Mouse (Mus musculus) limb, embryonic 10.5 days (tissue): ENCODE data around the gene Akap12. TPM values are rescaled to one million over a fixed set of nuclear protein-coding genes. Genes with fewer than 3 reads are reported as not detected.

ENCODE experiments used
- DNase-seq: peaks from one replicate; pipeline ENCODE4 v3.0.0-alpha.2; 2017; ENCODE audit warnings: low spot score
- H3K27ac ChIP-seq: fragments of 300-500 bp; sonication (generic); 2 replicates; pipeline ENCODE4 v1.5.1; 2016; ENCODE audit warnings: mild to moderate bottlenecking
- H3K27me3 ChIP-seq: fragments of 300-500 bp; sonication (generic); 2 replicates; pipeline ENCODE4 v1.6.1; 2016; ENCODE audit warnings: low read depth, mild to moderate bottlenecking; ENCODE audit not compliant: poor library complexity, severe bottlenecking
- H3K36me3 ChIP-seq: fragments of 300-500 bp; sonication (generic); 2 replicates; pipeline ENCODE4 v1.6.1; 2016; ENCODE audit warnings: mild to moderate bottlenecking, moderate library complexity
- H3K4me1 ChIP-seq: fragments of 300-500 bp; sonication (generic); 2 replicates; pipeline ENCODE4 v1.6.1; 2016
- H3K4me3 ChIP-seq: fragments of 300-500 bp; sonication (generic); 2 replicates; pipeline ENCODE4 v1.5.1; 2016; ENCODE audit warnings: mild to moderate bottlenecking, moderate library complexity
- H3K9me3 ChIP-seq: fragments of 300-500 bp; sonication (generic); replicated peaks from 2 replicates; pipeline ENCODE4 v1.6.1; 2016; ENCODE audit warnings: mild to moderate bottlenecking
- WGBS: fragments of 180-500 bp; shearing (Covaris S2); methylation state at CpG from one replicate; pipeline ENCODE4 v1.1.7; 2016; 5-methylcytosine and 5-hydroxymethylcytosine counted together
- polyA plus RNA-seq: library from polyadenylated mRNA; unstranded; fragments of >200 nt; fragmentation: Nextera tagmentation; extraction: Ambion mirVana; gene quantifications from 2 replicates; pipeline ENCODE4 v1.2.1, GENCODE M21; 2016

The Akap12 gene
- polyA plus RNA-seq, 1 experiment from 2014 or later: 9.0 TPM

DNA sequence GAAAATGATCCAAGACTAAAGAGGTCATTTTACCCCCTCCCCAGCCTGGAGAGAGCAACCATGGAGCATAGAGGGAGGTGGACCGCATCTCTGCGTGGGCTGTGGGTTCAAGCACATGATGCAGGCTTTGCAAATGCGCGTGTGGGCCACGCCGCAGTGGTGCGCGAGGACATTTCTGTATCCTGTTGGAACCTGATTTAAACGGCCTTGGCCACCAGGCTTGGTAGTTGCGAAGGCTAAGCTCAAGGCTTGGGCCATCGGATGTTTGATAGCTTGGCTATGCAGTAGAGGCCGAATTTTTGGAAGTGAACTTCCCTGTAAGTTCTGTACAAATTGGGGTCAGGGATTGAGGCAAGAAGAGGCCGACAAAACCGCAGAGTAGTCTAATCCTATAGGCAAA is 81.4 kb downstream of the Akap12 start:
- Histone ChIP-seq H3K36me3 (no peaks in the 10 kb centered on the region), H3K4me1 (peaks cover 10% of the 10 kb centered on the region), H3K27ac (no peak overlapping the region), H3K4me3 (no peak overlapping the region), H3K9me3 (no peaks in the 10 kb centered on the region), H3K27me3 (no peaks in the 10 kb centered on the region)
- WGBS: 97% methylated on average over 14 of the region's 14 CpGs
- no peak for DNase-seq

DNA sequence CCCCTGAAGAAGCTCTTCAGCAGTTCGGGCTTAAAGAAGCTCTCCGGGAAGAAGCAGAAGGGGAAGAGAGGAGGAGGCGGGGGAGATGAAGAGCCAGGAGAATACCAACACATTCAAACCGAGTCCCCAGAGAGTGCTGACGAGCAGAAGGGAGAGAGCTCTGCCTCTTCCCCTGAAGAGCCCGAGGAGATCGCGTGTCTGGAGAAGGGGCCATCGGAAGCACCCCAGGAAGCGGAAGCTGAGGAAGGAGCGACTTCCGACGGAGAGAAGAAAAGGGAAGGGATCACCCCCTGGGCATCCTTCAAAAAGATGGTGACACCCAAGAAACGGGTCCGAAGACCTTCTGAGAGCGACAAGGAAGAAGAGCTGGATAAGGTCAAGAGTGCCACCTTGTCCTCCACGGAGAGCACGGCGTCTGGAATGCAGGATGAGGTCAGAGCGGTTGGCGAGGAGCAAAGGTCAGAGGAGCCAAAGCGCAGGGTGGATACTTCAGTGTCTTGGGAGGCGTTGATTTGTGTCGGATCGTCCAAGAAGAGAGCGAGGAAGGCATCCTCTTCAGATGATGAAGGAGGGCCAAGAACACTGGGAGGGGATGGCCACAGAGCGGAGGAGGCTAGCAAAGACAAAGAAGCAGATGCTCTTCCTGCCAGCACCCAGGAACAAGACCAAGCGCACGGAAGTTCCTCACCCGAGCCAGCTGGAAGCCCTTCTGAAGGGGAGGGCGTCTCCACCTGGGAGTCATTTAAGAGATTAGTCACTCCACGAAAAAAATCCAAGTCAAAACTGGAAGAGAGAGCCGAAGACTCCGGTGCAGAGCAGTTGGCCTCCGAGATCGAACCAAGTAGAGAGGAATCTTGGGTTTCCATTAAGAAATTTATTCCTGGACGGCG is 88.4 kb downstream of the Akap12 start:
- 91% methylated on average over 38 of the region's 38 CpGs for WGBS
- Histone ChIP-seq H3K27me3 (no peaks in the 10 kb centered on the region), H3K36me3 (0 out of 2 replicates have a peak, but pooled peaks cover 16% of the 10 kb centered on the region), H3K27ac (no peak overlapping the region), H3K9me3 (no peaks in the 10 kb centered on the region), H3K4me3 (no peak overlapping the region), H3K4me1 (no peaks in the 10 kb centered on the region)
- no peak for DNase-seq

DNA sequence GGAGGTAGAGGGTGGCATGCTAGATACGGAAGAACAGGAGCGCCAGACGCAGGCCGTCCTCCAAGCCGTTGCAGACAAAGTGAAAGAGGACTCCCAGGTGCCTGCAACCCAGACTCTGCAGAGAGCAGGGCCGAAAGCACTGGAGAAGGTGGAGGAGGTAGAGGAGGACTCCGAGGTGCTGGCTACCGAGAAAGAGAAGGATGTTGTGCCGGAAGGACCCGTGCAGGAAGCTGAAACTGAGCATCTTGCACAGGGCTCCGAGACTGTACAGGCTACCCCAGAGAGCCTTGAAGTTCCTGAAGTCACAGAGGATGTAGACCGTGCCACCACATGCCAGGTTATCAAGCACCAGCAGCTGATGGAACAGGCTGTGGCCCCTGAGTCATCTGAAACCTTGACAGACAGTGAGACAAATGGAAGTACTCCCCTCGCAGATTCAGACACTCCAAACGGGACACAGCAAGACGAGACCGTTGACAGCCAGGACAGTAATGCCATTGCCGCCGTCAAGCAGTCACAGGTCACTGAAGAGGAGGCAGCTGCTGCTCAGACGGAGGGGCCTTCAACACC is 89.8 kb downstream of the Akap12 start:
- H3K4me1 ChIP-seq: no peaks in the 10 kb centered on the region
- 0 out of 2 replicates have a peak, but pooled peaks cover 16% of the 10 kb centered on the region for H3K36me3 ChIP-seq
- H3K27ac ChIP-seq: no peak overlapping the region
- no peak for DNase-seq
- H3K4me3 ChIP-seq: no peak overlapping the region
- 91% methylated on average over 19 of the region's 19 CpGs for WGBS
- H3K27me3 ChIP-seq: no peaks in the 10 kb centered on the region
- H3K9me3 ChIP-seq: no peaks in the 10 kb centered on the region

DNA sequence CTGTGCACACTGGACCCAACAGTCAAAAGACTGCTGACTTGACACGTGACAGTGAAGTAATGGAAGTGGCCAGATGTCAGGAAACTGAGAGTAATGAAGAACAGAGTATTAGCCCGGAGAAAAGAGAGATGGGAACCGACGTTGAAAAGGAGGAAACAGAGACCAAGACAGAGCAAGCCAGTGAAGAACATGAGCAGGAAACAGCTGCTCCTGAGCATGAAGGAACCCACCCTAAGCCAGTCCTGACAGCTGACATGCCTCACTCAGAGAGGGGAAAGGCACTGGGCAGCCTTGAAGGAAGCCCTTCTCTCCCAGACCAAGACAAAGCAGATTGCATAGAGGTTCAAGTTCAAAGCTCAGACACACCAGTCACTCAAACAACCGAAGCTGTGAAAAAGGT is 90.5 kb downstream of the Akap12 start:
- WGBS: 87% methylated on average over 5 of the region's 5 CpGs
- Histone ChIP-seq H3K4me3 (no peak overlapping the region), H3K9me3 (no peaks in the 10 kb centered on the region), H3K4me1 (no peaks in the 10 kb centered on the region), H3K36me3 (0 out of 2 replicates have a peak, but pooled peaks cover 16% of the 10 kb centered on the region), H3K27ac (no peak overlapping the region), H3K27me3 (no peaks in the 10 kb centered on the region)
- no peak for DNase-seq

DNA sequence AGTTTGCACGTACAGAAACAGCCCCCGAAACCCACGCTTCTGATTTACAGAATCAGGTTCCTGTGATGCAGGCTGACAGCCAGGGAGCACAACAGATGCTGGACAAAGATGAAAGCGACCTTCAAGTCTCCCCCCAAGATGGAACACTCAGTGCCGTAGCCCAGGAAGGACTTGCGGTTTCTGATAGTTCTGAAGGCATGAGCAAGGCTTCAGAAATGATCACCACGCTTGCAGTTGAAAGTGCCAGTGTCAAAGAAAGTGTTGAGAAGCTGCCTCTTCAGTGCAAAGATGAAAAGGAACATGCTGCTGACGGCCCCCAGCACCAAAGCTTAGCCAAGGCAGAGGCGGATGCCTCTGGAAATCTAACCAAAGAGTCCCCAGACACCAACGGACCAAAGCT is 91.3 kb downstream of the Akap12 start:
- Histone ChIP-seq H3K9me3 (no peaks in the 10 kb centered on the region), H3K36me3 (0 out of 2 replicates have a peak, but pooled peaks cover 16% of the 10 kb centered on the region), H3K4me1 (no peaks in the 10 kb centered on the region), H3K4me3 (no peak overlapping the region), H3K27me3 (no peaks in the 10 kb centered on the region), H3K27ac (no peak overlapping the region)
- WGBS: 88% methylated on average over 10 of the region's 10 CpGs
- no peak for DNase-seq

DNA sequence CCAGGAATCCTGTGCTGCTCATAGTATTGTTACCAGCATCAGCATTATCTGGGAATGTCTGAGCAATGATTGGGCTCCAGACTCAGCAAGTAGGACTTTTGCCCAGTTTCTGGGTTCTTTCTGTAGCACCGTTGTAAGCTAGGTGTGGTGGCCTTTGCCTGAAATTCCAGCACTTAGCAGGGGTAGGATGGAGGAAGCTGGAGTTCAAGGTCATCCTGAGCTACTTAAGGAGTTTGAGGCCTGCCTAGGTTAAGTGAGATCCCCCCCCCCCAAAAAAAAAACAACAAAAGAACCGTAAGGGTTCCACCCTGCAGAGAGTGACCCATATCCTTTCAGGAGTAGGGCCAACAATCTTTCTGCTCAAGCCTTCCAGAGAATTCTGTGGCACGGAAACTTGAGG is 98.4 kb downstream of the Akap12 start:
- DNase-seq: no peak
- Histone ChIP-seq H3K4me3 (no peak overlapping the region), H3K9me3 (no peaks in the 10 kb centered on the region), H3K36me3 (peaks cover 39% of the 10 kb centered on the region), H3K27me3 (no peaks in the 10 kb centered on the region), H3K4me1 (no peaks in the 10 kb centered on the region), H3K27ac (no peak overlapping the region)
- 92% methylated on average over 3 of the region's 3 CpGs for WGBS

DNA sequence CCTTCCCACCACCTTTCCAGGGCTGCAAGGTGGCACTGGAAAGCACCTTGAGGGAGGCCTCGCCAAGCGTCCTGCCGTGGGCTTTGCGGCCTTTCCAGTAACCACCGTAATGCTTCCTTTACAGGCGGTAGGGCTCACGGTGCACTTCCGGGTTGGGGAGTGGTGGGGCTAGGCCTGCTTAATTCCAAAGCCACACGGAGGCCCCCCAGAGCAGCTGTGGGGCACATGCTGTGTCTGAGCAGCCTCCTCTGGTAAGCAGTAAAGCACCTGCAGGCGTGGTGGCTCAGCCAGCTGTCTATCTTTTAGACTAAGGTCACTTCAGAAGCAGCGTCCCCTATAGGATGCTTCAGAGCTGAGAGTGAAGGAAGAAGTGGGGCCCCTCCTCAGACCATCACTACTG is 103.9 kb downstream of the Akap12 start:
- Histone ChIP-seq H3K36me3 (peaks cover 78% of the 10 kb centered on the region), H3K27me3 (no peaks in the 10 kb centered on the region), H3K4me3 (no peak overlapping the region), H3K27ac (no peak overlapping the region), H3K4me1 (no peaks in the 10 kb centered on the region), H3K9me3 (no peaks in the 10 kb centered on the region)
- 92% methylated on average over 11 of the region's 11 CpGs for WGBS
- DNase-seq: no peak

DNA sequence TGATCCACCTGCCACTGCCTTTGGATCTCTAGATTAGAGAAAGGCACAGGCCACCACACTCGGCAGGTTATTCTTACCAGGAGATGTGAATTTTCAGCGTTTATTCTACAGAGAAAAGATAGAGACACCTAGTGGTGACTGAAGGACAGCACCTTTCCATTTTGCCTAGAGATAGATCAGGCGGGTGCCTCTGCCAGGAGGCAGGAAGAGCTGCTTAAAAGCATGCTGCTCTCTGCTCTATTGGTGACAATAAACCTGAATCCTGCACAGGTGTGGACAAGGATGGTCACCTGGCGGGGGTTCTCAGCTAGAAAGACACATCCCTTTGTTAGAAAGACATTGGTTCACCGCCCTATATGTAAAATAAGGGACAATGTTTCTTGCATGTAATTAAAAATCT is 105.8 kb downstream of the Akap12 start:
- peaks cover 65% of the 10 kb centered on the region for H3K36me3 ChIP-seq
- no peaks in the 10 kb centered on the region for H3K27me3 ChIP-seq
- H3K4me3 ChIP-seq: no peak overlapping the region
- DNase-seq: no peak
- H3K27ac ChIP-seq: no peak overlapping the region
- H3K4me1 ChIP-seq: no peaks in the 10 kb centered on the region
- 67% methylated on average over 5 of the region's 5 CpGs for WGBS
- no peaks in the 10 kb centered on the region for H3K9me3 ChIP-seq

DNA sequence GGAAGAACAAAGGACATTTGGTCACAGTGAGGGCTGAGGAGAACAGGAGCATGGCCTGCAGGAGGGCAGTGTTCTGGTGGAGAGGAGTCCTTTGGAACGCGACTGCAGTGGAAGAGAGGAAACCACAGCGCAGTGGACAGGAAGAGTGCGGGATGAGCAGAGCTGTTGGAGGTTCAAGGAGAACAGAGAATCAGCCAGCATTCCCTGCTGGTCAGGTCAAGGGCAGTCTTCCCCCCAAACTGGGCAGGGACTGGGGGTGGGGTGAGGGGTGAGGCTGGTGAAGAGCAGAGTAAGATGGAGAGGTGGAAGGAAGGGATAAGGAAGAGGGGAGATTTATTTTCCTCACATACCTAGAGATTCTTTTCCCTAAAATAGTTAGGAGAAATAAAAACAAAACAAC is 107.4 kb downstream of the Akap12 start:
- H3K9me3 ChIP-seq: no peaks in the 10 kb centered on the region
- H3K4me3 ChIP-seq: no peak overlapping the region
- no peaks in the 10 kb centered on the region for H3K27me3 ChIP-seq
- WGBS: 97% methylated on average over 4 of the region's 4 CpGs
- H3K36me3 ChIP-seq: peaks cover 50% of the 10 kb centered on the region
- H3K27ac ChIP-seq: no peak overlapping the region
- no peak for DNase-seq
- no peaks in the 10 kb centered on the region for H3K4me1 ChIP-seq

DNA sequence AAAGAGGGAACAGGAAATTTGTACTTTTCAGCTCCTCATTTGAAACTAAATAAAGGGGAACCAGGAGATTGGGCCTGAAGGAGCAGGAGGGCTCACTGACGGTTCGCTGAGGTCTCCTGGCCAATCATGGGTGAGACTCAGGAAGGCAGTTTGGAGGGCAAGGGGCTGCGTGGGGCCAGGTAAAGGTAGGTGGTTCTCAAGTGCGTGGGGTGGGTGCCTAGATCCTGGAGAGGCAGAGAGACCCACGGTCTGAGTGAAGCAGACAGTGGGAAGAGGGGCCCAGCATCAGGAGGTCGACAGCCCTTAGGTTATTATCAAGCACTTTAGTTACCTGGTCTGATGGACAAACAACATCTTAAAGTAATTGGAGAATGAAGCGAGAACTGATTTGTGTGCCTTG is 108.1 kb downstream of the Akap12 start:
- Histone ChIP-seq H3K4me1 (no peaks in the 10 kb centered on the region), H3K36me3 (peaks cover 43% of the 10 kb centered on the region), H3K9me3 (no peaks in the 10 kb centered on the region), H3K4me3 (no peak overlapping the region), H3K27ac (no peak overlapping the region), H3K27me3 (no peaks in the 10 kb centered on the region)
- WGBS: 95% methylated on average over 7 of the region's 7 CpGs
- no peak for DNase-seq

DNA sequence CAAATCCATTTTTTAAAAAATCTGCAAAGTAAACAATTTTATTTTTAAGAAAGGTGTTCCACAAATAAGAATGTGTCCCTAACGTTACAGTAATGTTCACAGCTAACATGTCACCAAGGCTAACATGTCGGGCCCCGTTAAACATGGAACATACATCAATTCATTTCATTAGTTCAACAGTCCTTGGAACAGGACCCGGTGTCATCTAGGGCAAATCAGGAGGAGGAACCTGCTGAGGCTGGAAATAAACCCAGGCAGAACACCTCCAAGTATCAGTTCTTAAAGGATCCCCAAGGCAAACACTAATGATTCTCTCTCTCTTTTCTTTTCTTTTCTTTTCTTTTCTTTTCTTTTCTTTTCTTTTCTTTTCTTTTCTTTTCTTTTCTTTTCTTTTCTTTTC is 108.6 kb downstream of the Akap12 start:
- Histone ChIP-seq H3K9me3 (no peaks in the 10 kb centered on the region), H3K27ac (no peak overlapping the region), H3K27me3 (no peaks in the 10 kb centered on the region), H3K36me3 (peaks cover 38% of the 10 kb centered on the region), H3K4me3 (no peak overlapping the region), H3K4me1 (no peaks in the 10 kb centered on the region)
- 87% methylated on average over 4 of the region's 4 CpGs for WGBS
- no peak for DNase-seq

DNA sequence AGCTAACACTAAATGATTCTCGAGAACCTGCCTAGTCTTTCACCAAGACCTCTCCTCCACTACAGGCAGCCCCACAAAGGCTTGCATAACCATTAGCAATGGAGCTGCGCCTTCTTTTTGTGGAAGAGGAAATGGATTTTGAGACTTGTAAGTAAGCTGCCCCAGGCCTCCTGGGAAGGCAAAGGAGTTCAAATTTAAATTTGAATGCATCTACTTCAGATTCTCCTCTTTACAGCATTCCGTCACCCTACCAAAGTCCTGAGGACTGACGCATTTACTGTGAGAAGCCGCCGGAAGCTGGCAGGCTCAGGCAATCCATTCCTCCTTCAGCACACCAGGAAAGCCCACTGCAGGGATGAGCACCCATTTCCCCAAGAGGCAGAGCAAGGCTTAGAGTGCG is 109.1 kb downstream of the Akap12 start:
- DNase-seq: no peak
- H3K4me1 ChIP-seq: no peaks in the 10 kb centered on the region
- peaks cover 33% of the 10 kb centered on the region for H3K36me3 ChIP-seq
- H3K9me3 ChIP-seq: no peaks in the 10 kb centered on the region
- no peaks in the 10 kb centered on the region for H3K27me3 ChIP-seq
- no peak overlapping the region for H3K27ac ChIP-seq
- WGBS: 63% methylated on average over 7 of the region's 7 CpGs
- H3K4me3 ChIP-seq: no peak overlapping the region

DNA sequence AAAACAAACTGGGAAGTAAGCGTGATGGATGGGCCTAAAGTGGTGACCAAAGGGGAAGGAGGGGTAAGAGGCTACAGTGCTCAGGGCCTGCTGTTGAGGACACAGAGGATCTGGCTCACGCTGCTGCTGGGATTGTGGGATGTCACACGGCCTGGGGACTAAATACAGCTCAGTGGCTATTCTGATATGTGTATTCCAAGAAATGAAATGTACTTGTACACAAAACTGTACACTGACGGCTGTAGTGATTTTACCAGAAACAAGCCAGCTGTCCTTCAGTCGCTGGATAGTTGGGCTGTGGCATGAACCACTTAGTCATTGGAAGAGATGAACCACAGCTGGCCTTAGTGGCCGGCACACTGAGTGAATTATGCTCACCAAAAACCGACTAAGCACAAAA is 110.3 kb downstream of the Akap12 start:
- H3K36me3 ChIP-seq: peaks cover 22% of the 10 kb centered on the region
- 76% methylated on average over 7 of the region's 7 CpGs for WGBS
- no peak overlapping the region for H3K4me3 ChIP-seq
- H3K4me1 ChIP-seq: no peaks in the 10 kb centered on the region
- no peak overlapping the region for H3K27ac ChIP-seq
- H3K27me3 ChIP-seq: no peaks in the 10 kb centered on the region
- no peaks in the 10 kb centered on the region for H3K9me3 ChIP-seq
- no peak for DNase-seq
